Mouse (Mus musculus): ENCODE measurements at regions not wholly inside any gene's neighbourhood (a gene's known extent, or its start where the extent isn't known, plus 50 kb on each side); places are given as distances from the start of the nearest gene placed in this dataset.

DNA sequence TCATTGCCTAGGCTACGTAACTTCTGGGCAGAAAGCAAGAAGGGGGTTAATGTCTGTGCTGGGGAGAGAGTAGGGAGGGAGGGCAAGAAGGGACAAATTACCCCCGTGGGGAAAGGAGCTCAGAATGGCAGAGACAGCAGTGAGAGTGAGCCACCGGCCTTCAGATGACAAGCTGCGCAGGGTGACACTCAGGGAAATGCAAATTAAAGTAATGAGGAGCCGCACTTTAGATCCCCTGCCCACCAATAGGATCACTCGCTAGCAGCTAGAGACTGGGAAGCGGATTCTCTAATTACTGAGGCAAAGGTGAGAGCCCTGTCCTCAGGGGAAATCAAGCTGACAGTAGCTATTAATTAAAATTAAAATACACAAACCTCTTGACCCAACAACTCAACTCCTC lies 202.5 kb downstream of the Arhgef10l start:
- 0 out of 2 replicates have a peak, but pooled peaks cover 12% of the 10 kb centered on the region for H3K27me3 ChIP-seq (replicated peaks)
- H3K4me1 ChIP-seq: no peaks in the 10 kb centered on the region
- 47% methylated on average over 7 of the region's 7 CpGs for WGBS
- H3K9me3 ChIP-seq: peaks cover 8% of the 10 kb centered on the region
- H3K9ac ChIP-seq: no peak overlapping the region
- no peak for ATAC-seq (ENCODE audit: extremely low read depth, insufficient number of reproducible peaks, low FRiP score, low TSS enrichment)
- H3K4me3 ChIP-seq: no peak overlapping the region
- H3K36me3 ChIP-seq: no peaks in the 10 kb centered on the region
- no peak overlapping the region for H3K4me2 ChIP-seq
- no peak overlapping the region for H3K27ac ChIP-seq (replicated peaks)

DNA sequence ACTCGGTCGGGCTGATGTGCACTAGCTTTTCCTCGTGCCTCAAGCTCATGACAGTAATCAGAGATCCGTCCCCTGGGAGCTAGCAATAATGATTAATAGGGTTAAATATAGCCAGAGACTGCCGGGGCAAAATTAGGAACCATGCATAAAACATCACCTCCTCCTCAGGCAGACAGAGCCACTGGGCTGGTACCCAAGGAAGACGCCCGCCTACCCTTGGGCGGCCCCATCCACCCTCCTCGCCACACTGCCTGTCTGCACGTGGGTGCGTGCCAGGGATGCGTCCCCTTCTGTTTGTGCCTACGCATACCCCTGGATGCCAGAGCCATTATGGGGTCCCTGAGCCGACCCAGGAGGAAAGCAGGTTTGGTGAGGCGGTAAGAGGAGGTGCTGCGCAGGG lies 204.5 kb downstream of the Arhgef10l start:
- Histone ChIP-seq H3K36me3 (no peaks in the 10 kb centered on the region), H3K27ac (replicated peaks) (no peak overlapping the region), H3K9ac (no peak overlapping the region), H3K4me1 (0 out of 2 replicates have a peak, but pooled peaks cover 4% of the 10 kb centered on the region), H3K9me3 (peaks cover 8% of the 10 kb centered on the region), H3K27me3 (replicated peaks) (0 out of 2 replicates have a peak, but pooled peaks cover 6% of the 10 kb centered on the region), H3K4me2 (no peak overlapping the region), H3K4me3 (no peak overlapping the region)
- ATAC-seq (ENCODE audit: extremely low read depth, insufficient number of reproducible peaks, low FRiP score, low TSS enrichment): no peak
- WGBS: 85% methylated on average over 16 of the region's 16 CpGs

DNA sequence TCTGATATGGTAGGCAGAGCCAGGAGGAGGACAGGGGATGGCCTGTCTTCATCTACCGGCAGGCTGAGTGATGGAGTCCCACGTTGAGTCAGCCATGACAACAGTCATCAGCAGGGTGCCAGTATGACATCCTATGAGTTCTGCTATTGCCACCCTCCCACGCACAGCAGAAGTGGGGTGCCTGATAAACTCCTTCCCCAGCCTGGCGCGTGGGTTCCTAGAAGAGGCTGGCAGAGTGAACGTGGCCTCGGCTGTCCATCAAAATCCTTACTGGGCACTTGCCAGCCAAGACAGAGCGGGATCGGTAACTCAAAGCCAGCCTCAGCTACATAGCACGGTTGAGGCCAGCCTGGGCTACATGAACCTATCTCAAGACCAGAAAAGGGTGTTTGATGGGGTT lies 202.5 kb upstream of the Igsf21 start:
- 82% methylated on average over 10 of the region's 10 CpGs for WGBS
- ATAC-seq (ENCODE audit: extremely low read depth, insufficient number of reproducible peaks, low FRiP score, low TSS enrichment): no peak
- peaks cover 14% of the 10 kb centered on the region for H3K27me3 ChIP-seq (replicated peaks)

DNA sequence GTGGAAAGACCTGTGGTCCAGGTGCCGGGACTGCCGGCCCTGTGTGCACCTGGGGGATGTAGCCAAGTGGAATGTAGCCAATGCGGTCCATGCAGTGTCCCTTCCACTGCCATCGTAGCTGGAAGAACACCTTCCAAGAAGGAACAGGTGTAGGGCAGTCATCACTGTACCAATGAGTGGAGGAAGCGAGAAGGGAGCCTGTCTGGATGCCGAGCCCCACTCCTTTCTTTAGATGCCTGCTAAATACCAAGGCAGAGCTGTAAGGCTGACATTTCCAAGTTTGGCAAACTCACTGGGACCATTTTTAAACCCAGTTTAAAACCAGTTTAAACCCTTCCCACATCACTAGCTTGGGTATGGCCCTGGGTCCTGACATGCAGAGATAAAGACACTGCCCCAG lies 199.9 kb upstream of the Igsf21 start:
- Histone ChIP-seq H3K4me3 (no peak overlapping the region), H3K9me3 (no peaks in the 10 kb centered on the region; the same call in 1 of the 2 replicates), H3K27ac (replicated peaks) (no peak overlapping the region), H3K27me3 (replicated peaks) (no peaks in the 10 kb centered on the region), H3K4me2 (no peak overlapping the region), H3K4me1 (no peaks in the 10 kb centered on the region), H3K36me3 (no peaks in the 10 kb centered on the region), H3K9ac (no peak overlapping the region)
- no peak for ATAC-seq (ENCODE audit: extremely low read depth, insufficient number of reproducible peaks, low FRiP score, low TSS enrichment)
- WGBS: 86% methylated on average over 6 of the region's 6 CpGs

More for the DNA sequence above, 202.5 kb upstream of the Igsf21 start:
- Histone ChIP-seq H3K9me3 (no peaks in the 10 kb centered on the region), H3K27ac (replicated peaks) (no peak overlapping the region), H3K36me3 (no peaks in the 10 kb centered on the region), H3K4me1 (no peaks in the 10 kb centered on the region), H3K4me2 (no peak overlapping the region), H3K9ac (no peak overlapping the region), H3K4me3 (no peak overlapping the region)

DNA sequence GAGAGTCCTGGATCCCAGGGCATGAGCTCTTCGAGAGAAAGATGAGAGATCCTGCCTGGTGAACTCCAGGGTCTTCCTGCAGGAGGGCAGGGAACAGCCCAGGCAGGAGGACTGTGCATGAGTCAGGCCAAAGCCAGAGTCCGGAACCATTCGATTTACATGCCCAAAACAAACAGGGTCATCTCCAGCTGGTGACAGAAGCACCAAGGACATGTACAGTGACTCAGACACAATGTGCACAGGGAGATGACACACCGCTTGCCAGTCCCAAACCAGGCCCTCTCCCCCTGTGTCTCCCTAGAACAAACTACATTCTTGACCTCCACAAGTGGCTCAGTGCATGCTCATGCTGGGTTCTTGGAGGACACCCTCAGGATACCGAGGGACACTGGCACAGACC lies 199.3 kb upstream of the Igsf21 start:
- ATAC-seq (ENCODE audit: extremely low read depth, insufficient number of reproducible peaks, low FRiP score, low TSS enrichment): no peak
- Histone ChIP-seq H3K4me2 (no peak overlapping the region), H3K9me3 (no peaks in the 10 kb centered on the region; the same call in 1 of the 2 replicates), H3K27me3 (replicated peaks) (no peaks in the 10 kb centered on the region), H3K36me3 (no peaks in the 10 kb centered on the region), H3K27ac (replicated peaks) (no peak overlapping the region), H3K4me1 (no peaks in the 10 kb centered on the region), H3K4me3 (no peak overlapping the region), H3K9ac (no peak overlapping the region)
- 74% methylated on average over 5 of the region's 5 CpGs for WGBS

DNA sequence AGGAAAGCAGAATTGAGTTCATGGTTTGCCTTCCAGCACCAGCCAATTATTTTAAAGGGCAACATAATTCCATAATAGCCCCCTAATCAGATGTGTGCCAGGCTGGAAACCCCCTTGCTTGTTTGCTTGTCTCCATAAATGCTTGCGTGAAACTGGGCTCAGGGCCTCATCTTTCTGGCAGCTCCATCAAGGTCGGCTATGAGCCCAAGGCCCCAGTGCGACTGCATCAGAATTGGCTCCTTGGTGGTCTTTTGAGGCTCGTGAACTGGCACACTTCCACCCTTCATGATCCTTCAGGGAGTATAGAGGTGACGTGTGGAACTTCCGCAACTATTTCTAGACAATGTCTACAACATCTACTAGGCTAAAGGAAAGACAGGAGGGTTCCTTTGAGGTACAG lies 196.6 kb upstream of the Igsf21 start:
- Histone ChIP-seq H3K9me3 (no peaks in the 10 kb centered on the region; the same call in 1 of the 2 replicates), H3K4me1 (no peaks in the 10 kb centered on the region), H3K27ac (replicated peaks) (no peak overlapping the region), H3K27me3 (replicated peaks) (no peaks in the 10 kb centered on the region), H3K36me3 (no peaks in the 10 kb centered on the region), H3K4me2 (no peak overlapping the region), H3K4me3 (no peak overlapping the region), H3K9ac (no peak overlapping the region)
- 80% methylated on average over 6 of the region's 6 CpGs for WGBS
- no peak for ATAC-seq (ENCODE audit: extremely low read depth, insufficient number of reproducible peaks, low FRiP score, low TSS enrichment)

DNA sequence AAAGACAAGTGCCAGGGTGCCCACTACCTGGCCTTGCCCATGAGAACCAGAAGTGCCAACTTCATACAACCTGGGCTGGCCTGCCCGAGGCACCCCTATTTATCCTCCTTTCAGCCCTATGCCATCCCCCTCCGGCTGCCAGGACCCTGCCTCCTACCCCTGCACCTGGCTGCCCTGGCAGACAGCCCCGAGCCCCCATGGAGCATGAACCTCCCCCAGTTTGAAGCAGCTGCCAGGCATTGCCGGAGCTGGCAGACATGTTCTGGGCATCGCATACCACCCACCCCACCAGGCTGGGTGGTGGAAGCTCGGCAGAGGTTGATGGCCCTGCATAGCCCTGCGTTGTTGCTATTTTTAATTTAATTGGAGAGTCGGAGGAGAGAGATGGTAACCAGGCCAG lies 195.2 kb upstream of the Igsf21 start:
- Histone ChIP-seq H3K36me3 (no peaks in the 10 kb centered on the region), H3K27me3 (replicated peaks) (no peaks in the 10 kb centered on the region), H3K4me3 (no peak overlapping the region), H3K4me1 (no peaks in the 10 kb centered on the region), H3K27ac (replicated peaks) (no peak overlapping the region), H3K9me3 (no peaks in the 10 kb centered on the region; the same call in 1 of the 2 replicates), H3K4me2 (no peak overlapping the region), H3K9ac (no peak overlapping the region)
- no peak for ATAC-seq (ENCODE audit: extremely low read depth, insufficient number of reproducible peaks, low FRiP score, low TSS enrichment)
- 78% methylated on average over 8 of the region's 8 CpGs for WGBS

DNA sequence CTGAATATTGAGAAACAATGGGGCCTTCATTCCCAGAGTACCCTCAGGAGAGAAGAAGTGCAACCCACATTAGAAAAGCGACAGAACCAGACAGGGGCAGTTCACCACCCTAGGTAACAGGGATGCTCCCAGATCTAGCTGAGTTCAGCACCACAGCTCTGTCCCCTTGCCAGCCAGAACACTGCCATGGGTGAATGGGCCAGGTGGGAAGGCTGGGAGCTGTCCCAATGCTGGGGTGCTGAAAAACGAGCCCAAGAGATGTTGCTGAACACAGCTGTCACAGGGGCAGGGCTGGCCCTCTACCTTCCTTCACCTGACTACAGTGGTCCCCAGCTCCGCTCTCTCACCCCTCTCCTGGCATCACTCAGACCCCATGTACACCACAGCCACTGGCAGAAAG lies 193.3 kb upstream of the Igsf21 start:
- Histone ChIP-seq H3K36me3 (no peaks in the 10 kb centered on the region), H3K4me2 (no peak overlapping the region), H3K4me3 (no peak overlapping the region), H3K9ac (no peak overlapping the region), H3K27ac (replicated peaks) (no peak overlapping the region), H3K27me3 (replicated peaks) (peaks cover 7% of the 10 kb centered on the region), H3K9me3 (no peaks in the 10 kb centered on the region; the same call in 1 of the 2 replicates), H3K4me1 (peaks cover 12% of the 10 kb centered on the region)
- WGBS: 13% methylated on average over 3 of the region's 3 CpGs
- no peak for ATAC-seq (ENCODE audit: extremely low read depth, insufficient number of reproducible peaks, low FRiP score, low TSS enrichment)

DNA sequence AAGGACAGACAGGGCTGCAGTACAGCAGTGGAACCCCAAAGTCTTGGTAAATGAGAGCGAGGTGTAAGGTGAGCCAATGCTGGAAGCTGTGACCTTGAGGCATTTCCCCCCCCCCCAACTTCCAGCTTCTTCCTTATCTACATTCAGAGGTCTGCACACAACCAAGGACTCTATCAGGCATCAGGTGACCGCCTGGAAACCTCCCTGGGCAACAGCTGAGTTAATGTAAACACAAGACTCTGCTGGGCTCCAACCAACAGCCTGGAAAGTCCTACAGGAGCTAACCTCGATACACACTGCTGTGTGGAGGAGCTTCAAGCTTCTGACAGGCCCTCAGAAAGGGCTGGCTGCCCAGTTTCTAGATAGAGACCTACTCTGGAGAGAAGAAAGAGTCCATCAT lies 189.4 kb upstream of the Igsf21 start:
- Histone ChIP-seq H3K4me2 (no peak overlapping the region), H3K36me3 (no peaks in the 10 kb centered on the region), H3K4me3 (no peak overlapping the region), H3K9ac (no peak overlapping the region), H3K4me1 (peaks cover 12% of the 10 kb centered on the region), H3K9me3 (no peaks in the 10 kb centered on the region), H3K27me3 (replicated peaks) (peaks cover 27% of the 10 kb centered on the region), H3K27ac (replicated peaks) (no peak overlapping the region)
- WGBS: 24% methylated on average over 3 of the region's 3 CpGs
- no peak for ATAC-seq (ENCODE audit: extremely low read depth, insufficient number of reproducible peaks, low FRiP score, low TSS enrichment)

DNA sequence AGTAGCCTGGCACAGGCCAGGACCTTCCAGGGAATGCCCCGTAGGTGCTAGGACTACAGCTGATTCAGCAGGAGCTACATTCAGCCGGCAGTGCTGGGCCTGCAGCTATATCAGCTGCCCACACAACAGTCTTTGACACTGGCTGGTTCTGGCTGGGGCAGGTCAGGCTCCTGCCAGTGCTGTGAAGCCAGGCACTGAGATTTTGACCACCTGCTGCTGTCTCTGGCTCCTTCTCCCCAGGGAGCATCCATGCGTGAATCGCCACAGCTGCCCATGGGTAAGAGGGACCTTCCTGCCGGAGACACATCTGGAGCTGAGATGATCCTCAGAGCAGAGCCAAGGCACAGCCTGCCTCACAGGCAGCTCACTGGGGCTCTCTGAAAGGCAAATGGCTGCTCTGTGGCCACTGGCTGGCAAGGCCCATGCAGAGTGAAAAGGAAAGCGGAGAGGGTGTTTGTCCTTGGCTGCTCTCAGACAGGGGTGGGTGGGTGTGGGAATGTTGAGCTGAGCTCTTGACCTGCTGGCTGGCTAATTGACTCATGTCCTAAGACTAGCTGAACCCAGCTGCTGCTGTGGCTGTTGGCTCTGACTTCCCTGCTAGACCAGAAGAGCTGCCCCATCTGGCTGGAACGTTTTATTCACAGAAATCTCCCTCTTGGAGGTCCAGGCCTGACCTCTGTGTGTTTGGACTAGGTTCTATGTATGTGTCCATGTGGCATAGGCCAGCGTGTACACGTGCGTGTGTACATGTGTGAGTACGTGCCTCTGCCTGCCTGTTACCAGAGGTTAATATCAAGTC lies 187.4 kb upstream of the Igsf21 start:
- WGBS: 60% methylated on average over 11 of the region's 11 CpGs
- H3K27me3 ChIP-seq (replicated peaks): peaks cover 27% of the 10 kb centered on the region
- no peak overlapping the region for H3K9ac ChIP-seq
- H3K9me3 ChIP-seq: no peaks in the 10 kb centered on the region
- H3K4me2 ChIP-seq: no peak overlapping the region
- ATAC-seq (ENCODE audit: extremely low read depth, insufficient number of reproducible peaks, low FRiP score, low TSS enrichment): no peak
- H3K27ac ChIP-seq (replicated peaks): no peak overlapping the region
- no peaks in the 10 kb centered on the region for H3K36me3 ChIP-seq
- peaks cover 12% of the 10 kb centered on the region for H3K4me1 ChIP-seq
- no peak overlapping the region for H3K4me3 ChIP-seq

DNA sequence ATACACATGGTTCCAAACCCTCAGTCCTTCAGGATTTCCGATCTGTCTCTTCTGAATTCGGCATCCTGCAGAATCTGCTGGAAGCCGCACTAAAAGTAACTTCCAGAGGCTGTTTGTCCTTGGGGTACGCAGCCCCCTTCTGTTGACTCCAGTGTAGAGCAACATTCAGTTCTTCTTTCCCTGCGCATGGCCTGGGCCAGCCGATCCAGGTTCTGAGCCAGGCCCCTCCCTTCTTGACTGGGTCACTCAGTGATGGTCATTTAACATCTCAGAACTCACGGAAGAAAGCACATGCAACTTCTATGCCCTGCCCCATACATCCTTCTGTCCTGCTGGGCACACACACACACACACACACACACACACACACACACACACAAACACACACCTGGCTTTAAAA lies 185.5 kb upstream of the Igsf21 start:
- H3K27ac ChIP-seq (replicated peaks): no peak overlapping the region
- H3K4me1 ChIP-seq: peaks cover 12% of the 10 kb centered on the region
- WGBS: 73% methylated on average over 7 of the region's 7 CpGs
- no peak for ATAC-seq (ENCODE audit: extremely low read depth, insufficient number of reproducible peaks, low FRiP score, low TSS enrichment)
- no peak overlapping the region for H3K4me2 ChIP-seq
- no peaks in the 10 kb centered on the region for H3K9me3 ChIP-seq
- peaks cover 27% of the 10 kb centered on the region for H3K27me3 ChIP-seq (replicated peaks)
- no peak overlapping the region for H3K4me3 ChIP-seq
- no peaks in the 10 kb centered on the region for H3K36me3 ChIP-seq
- H3K9ac ChIP-seq: no peak overlapping the region

DNA sequence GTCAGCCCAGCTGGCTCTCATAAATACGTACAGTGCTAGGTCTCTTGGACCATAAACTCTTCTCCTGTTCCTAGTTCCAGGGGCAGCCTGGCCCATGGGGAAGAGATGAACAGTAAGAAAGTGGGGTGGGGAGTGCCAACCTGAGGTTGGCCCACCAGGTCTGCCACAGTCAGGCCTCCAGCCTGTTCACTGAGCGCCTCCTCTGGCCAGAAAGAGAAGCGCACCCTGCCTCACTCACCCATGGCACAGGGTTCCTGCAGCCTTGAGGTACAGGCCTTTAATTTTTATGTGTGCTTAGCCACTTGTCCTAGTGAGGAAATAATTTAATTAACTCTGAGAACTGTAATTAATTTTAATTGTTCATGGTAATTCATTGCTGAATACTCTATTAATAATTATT lies 180.5 kb upstream of the Igsf21 start:
- Histone ChIP-seq H3K27me3 (replicated peaks) (no peaks in the 10 kb centered on the region; the same call in 1 of the 2 replicates), H3K4me2 (no peak overlapping the region), H3K9me3 (no peaks in the 10 kb centered on the region), H3K4me3 (no peak overlapping the region), H3K27ac (replicated peaks) (no peak overlapping the region), H3K4me1 (no peaks in the 10 kb centered on the region), H3K9ac (no peak overlapping the region), H3K36me3 (no peaks in the 10 kb centered on the region)
- ATAC-seq (ENCODE audit: extremely low read depth, insufficient number of reproducible peaks, low FRiP score, low TSS enrichment): no peak
- WGBS: 66% methylated on average over 3 of the region's 3 CpGs

Measured in heart, embryonic 13.5 days (tissue).